Mouse (Mus musculus): ENCODE results near the gene Foxk1.

Gene Foxk1

GRCm38 (mm10) chr5:142400981-142401640 is at the start of gene Foxk1:
TSS of gene Foxk1 (plus strand) at chr5:142401497.
- in situ Hi-C loops (cut with MboI; ENCODE audit: unreplicated experiment in 2 of 2) = loop anchor here (5.0 to 10.0 kb wide), 2 partner anchors 34 to 1646 kb away; no protein-coding TSS in a partner anchor

DNA sequence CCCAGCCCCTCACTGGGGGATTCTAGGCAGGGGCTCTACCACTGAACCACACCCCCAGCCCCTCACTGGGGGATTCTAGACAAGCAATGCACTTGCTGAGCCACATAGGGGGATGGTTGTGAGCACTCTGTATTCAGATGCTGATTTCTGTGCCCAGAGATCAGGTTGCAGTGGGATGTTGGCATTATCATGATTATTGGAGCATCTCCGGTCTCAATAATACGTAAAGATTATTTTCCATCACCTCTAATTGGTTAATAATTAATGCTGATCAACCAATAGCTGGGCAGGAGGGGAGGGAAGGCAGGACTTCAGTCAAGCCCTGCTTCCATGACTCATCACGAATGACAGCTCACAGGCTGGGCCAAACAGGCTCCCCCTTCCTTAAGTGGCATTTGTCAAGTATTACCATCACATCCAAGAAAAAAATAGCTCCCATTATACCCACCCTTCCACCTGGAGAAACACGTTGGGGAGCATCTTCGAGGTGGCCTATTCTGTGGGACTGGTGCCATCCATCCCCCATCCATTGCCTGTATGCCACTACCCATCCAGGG is 48.9 kb upstream of the Foxk1 start:
- in situ Hi-C loops (cut with MboI; ENCODE audit: unreplicated experiment in 2 of 2) = no loop called here

DNA sequence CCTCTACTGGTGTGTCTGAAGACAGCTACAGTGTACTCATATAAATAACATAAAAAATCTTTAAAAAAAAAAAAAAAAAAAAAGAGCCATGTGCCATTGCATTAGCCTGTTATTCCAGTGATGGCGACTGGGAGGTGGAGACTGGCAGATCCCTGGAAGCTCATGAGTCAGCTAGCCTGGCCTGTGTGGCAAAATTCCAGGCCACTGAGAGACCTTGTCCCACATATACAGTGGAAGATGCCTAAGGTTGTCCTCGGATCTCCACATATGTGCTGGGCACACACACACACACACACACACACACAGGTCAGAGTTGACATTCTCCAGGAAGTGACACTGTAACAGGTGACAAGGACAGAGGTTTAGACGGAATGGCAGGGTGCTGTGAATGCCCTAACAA is 46.2 kb upstream of the Foxk1 start:
- in situ Hi-C loops (cut with MboI; ENCODE audit: unreplicated experiment in 2 of 2) = no loop called here

DNA sequence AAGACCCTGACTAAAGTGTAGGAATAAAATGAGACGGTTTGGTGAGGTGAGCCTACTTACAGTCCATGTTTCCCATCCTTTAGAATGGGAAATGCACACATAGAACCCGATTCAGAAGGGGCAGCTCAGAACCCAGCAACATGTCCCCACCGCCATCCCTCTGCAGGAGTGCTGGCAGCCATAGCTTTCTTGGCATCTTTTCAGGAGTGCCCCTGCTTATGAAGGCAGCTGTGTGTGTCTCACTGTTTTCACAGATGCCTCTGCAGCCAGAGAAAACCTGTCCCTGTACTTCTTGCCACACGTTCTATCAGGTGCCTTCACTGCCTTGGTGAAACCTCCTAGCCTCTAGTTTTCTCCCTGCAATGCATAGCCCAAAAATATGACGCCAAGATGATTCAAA is 40.1 kb upstream of the Foxk1 start:
- in situ Hi-C loops (cut with MboI; ENCODE audit: unreplicated experiment in 2 of 2) = no loop called here

DNA sequence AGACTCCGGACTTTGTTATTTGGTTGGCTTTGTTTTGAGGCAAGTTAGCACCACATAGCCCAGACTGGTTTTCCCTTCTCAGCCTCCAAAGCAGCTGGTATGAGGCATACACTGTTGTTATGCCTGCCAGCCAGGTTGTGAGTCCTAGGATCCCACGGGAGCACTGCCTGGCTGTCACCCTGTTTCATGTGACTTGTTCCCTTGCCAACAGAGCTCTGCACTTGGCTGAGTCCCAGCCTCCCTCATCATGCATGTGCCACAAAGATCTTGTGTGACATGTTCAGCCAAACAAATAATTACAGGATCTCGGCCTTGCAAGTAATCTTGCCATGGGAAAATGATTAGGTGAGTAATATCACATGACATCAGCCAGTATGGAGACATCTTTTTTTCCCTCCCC is 38.4 kb upstream of the Foxk1 start:
- in situ Hi-C loops (cut with MboI; ENCODE audit: unreplicated experiment in 2 of 2) = no loop called here

DNA sequence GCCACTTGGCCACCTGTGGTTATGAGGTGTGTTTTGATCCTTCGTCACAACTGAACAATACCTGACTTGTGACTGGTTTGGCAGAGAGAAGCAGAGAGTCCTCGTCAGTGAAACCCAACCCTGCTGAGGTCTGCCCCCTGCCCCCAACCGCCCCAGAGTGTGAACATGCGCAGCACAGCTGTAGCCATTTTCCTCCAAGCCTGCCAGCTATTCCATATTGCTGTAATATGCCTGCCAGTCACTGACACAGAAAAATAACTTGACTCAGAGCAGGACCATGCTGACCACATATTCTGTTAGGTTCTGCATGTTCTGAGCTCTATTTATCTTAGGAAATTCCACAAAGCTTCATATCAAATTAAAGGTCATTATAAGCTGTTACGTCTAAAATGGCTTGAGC is 37.2 kb upstream of the Foxk1 start:
- in situ Hi-C loops (cut with MboI; ENCODE audit: unreplicated experiment in 2 of 2) = no loop called here

- in situ Hi-C loops (cut with MboI; ENCODE audit: unreplicated experiment in 2 of 2) = loop anchor here (5.0 kb wide), 3 partner anchors 35 to 80 kb away; partner anchors contain the start of gene Foxk1 (in 2 of the 2)
These were observed 33.9 kb upstream of the Foxk1 start for GRCm38 (mm10) chr5:142367085-142368081.

GRCm38 (mm10) chr5:142368122-142368521 is 33.2 kb upstream of the Foxk1 start:
- in situ Hi-C loops (cut with MboI; ENCODE audit: unreplicated experiment in 2 of 2) = loop anchor here (5.0 kb wide), 3 partner anchors 34 to 79 kb away; partner anchors contain the start of gene Foxk1 (in 2 of the 2)

- in situ Hi-C loops (cut with MboI; ENCODE audit: unreplicated experiment in 2 of 2) = no loop called here
These were observed 30.7 kb upstream of the Foxk1 start for GRCm38 (mm10) chr5:142370406-142371171.

- in situ Hi-C loops (cut with MboI; ENCODE audit: unreplicated experiment in 2 of 2) = no loop called here
These were observed 29.8 kb upstream of the Foxk1 start for GRCm38 (mm10) chr5:142371172-142372155.

GRCm38 (mm10) chr5:142372207-142372606 is 29.1 kb upstream of the Foxk1 start:
- in situ Hi-C loops (cut with MboI; ENCODE audit: unreplicated experiment in 2 of 2) = no loop called here

DNA sequence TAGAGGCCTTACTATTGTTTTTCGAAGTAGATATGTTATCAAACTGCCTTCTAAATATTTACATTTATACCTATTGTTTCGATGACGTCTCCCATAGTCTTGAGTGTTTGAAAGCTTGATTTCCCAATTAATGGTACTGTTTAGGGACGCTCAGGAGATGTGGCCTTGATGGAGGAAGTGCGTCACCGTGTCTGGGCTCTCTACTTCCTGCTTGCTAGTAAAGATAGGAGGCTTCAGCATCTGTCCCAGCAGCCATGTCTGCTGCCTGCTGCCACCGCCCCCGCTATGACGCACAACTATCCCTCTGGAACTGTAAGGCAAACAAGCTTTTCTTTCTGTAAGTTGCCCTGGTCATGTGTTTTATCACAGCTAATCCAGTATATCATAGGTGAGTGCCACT is 27.0 kb upstream of the Foxk1 start:
- in situ Hi-C loops (cut with MboI; ENCODE audit: unreplicated experiment in 2 of 2) = no loop called here

GRCm38 (mm10) chr5:142375641-142376040 is 25.7 kb upstream of the Foxk1 start:
- in situ Hi-C loops (cut with MboI; ENCODE audit: unreplicated experiment in 2 of 2) = no loop called here

- in situ Hi-C loops (cut with MboI; ENCODE audit: unreplicated experiment in 2 of 2) = no loop called here
These were observed 25.2 kb upstream of the Foxk1 start for GRCm38 (mm10) chr5:142376071-142376470.

DNA sequence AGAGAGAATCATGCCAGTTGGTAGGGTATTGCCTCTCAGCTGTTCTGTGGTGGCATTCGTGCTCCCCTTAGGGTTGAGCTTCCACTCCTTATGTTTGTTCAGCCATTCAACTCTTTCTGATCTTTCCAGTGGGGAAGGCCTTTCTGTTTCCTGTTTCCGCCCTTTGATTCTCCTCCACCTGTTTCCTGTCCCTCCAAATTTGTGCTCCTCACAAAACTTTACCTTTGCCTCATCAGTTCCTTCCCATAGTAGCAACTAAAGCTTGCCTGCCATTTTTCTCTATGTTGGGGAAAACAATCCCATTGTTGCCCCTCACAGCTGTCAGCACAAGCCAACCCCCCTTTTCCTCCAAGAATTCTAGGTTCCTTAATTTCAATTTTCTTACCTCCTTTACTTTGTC is 23.2 kb upstream of the Foxk1 start:
- in situ Hi-C loops (cut with MboI; ENCODE audit: unreplicated experiment in 2 of 2) = no loop called here

DNA sequence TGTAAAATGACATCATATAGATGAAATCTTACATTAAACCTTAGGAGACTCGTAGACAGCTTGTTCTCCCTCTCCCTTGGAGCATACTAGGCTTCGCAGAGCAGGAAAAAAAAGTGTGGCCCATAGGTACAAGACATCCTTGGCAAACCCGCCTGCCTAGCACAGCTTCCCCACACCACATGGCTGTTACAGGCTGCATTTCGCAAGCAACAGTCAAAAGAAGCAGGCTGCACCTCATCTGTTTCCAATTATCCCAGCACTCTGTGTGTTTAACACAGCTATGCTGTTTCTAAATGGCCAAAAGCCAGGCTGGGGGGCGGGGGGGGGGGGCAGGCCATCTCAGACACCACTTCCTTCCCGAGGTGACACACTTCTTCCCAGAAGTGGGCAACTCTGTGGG is 20.8 kb upstream of the Foxk1 start:
- in situ Hi-C loops (cut with MboI; ENCODE audit: unreplicated experiment in 2 of 2) = no loop called here

DNA sequence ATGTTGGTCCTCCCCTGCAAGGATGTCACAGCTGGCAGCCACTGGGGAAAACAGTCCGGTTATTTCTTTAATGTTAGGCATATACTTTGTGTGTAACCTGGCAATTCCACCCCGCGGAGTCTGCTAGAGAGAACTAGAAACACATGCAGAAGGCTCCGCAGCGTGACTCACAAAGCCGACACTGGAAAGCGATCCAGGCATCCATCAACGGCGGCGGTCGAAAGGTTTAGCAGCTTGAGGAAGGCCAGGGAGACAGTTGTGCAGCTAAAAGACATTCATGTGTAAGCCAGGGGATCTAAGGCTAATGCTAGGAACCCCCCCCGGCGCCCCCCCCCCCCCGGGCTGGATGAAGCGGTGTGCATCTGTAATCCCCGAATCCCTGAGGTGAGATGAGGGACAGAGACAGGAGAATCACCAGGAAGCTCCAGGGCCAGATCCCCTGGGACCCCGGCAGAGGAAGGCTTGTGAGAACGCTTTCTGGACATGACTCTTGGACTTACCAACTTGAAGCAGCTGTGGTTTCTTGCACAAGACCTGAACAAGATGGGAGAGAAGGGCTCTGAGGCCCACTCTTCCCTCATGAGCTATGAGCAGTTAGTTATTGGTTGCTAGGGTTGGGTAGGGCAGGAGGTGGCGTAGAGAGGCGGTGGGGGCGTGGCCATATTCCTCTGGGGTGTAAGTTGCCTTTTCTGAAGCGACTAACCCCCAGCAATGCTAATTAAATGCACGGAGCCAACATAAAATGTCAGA is 16.2 kb upstream of the Foxk1 start:
- in situ Hi-C loops (cut with MboI; ENCODE audit: unreplicated experiment in 2 of 2) = no loop called here

GRCm38 (mm10) chr5:142386329-142386728 is 15.0 kb upstream of the Foxk1 start:
- in situ Hi-C loops (cut with MboI; ENCODE audit: unreplicated experiment in 2 of 2) = no loop called here
